ENCODE assay signal across 8 mouse cellular contexts in the genomic region with DNA sequence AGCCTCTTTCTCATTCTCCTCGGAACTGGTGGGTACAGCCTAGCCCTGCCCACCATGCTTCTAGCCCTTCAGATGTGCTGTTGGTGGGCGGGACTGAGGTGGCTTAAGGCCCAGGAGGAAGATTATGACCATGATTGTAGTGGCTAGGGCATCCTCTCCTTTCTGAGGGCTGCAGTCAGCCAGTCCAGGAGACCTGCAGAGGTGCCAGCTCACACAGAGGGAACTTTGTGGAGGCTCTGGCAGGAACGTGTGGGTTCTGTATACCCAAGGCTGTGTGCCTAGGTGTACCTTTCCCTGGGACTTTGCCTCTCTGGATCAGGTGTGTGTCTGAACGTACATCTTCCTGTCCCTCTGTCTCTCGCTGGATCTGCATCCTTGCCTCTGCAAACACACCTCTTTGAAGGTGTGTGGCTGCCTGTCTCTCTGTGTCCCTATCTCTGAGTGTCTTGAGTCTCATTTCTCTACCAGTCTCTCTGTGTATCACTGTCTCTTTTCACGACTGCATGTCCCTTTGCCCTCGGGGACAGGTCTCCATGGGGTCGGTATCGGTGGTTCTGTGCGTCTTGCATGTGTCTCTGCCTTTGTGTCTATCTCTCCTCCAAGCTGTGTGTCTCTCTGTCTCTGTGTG. TPM values are rescaled to one million over a fixed set of nuclear protein-coding genes. Genes with fewer than 3 reads are reported as not detected.
A peak's percentile ranks its signal among the peaks of the same experiment; 100 is the strongest.
DNase-seq lines count a peak whose midpoint lies in the region; ATAC-seq and TF ChIP-seq lines count a peak whose summit lies in the region.

No protein-coding gene starts in this region.

- H3K4me1 ChIP-seq in heart, embryonic 10.5 days: peaks cover 39% of the 10 kb centered on the region
- H3K4me1 ChIP-seq in thymus, adult 2 months (replicated peaks; ENCODE audit: control insufficient read depth, insufficient read depth, low read length): peaks cover 8% of the 10 kb centered on the region
- peaks cover 46% of the 10 kb centered on the region for H3K4me1 ChIP-seq in hindbrain, embryonic 15.5 days (replicated peaks)
- H3K4me1 ChIP-seq in midbrain, postnatal 0 days (ENCODE audit: insufficient read depth, low read length): peaks cover 17% of the 10 kb centered on the region

- no peak for TF ChIP-seq CTCF in thymus, adult 2 months (IDR thresholded peaks at IDR 0.05; ENCODE audit: borderline replicate concordance, control insufficient read depth, extremely low read depth, insufficient read depth, low read length, poor library complexity)
- no peak for TF ChIP-seq CTCF in midbrain, postnatal 0 days (IDR thresholded peaks at IDR 0.05)

- intact Hi-C loops in heart, postnatal 14 days (cut with DNase I): no loop called here

- peak overlapping the region; percentile 85 for H3K4me2 ChIP-seq in hindbrain, embryonic 15.5 days
- peak overlapping the region; percentile 64 for H3K4me2 ChIP-seq in midbrain, postnatal 0 days (ENCODE audit: low read depth, low read length, poor library complexity, severe bottlenecking)

- 17% methylated on average over 10 of the region's 10 CpGs for WGBS in heart, embryonic 10.5 days
- 28% methylated on average over 10 of the region's 10 CpGs for WGBS in thymus, adult 2 months
- 8% methylated on average over 10 of the region's 10 CpGs for WGBS in hindbrain, embryonic 15.5 days
- 7% methylated on average over 10 of the region's 10 CpGs for WGBS in midbrain, postnatal 0 days

- peak overlapping the region; percentile 76 for H3K4me3 ChIP-seq in heart, embryonic 10.5 days
- peak overlapping the region; percentile 18; the same call in 1 of the 2 replicates for H3K4me3 ChIP-seq in thymus, adult 2 months (ENCODE audit: control insufficient read depth, insufficient read depth, low read length)
- H3K4me3 ChIP-seq in hindbrain, embryonic 15.5 days: peak overlapping the region; percentile 78
- peak overlapping the region; percentile 48 for H3K4me3 ChIP-seq in midbrain, postnatal 0 days (ENCODE audit: low read depth, low read length)

- ATAC-seq in hindbrain, embryonic 15.5 days (ENCODE audit: low FRiP score, low read depth): peak; percentile 28
- peak; percentile 19; the same call in 1 of the 2 replicates for ATAC-seq in midbrain, postnatal 0 days (ENCODE audit: low FRiP score)

- H3K9ac ChIP-seq in hindbrain, embryonic 15.5 days: peak overlapping the region; percentile 94
- H3K9ac ChIP-seq in midbrain, postnatal 0 days (replicated peaks; ENCODE audit: low read length, poor library complexity, severe bottlenecking): peak overlapping the region; percentile 86

- peak; percentile 66 for DNase-seq in heart, embryonic 10.5 days (ENCODE audit: low spot score)
- no peak for DNase-seq in heart, postnatal 14 days
- DNase-seq in thymus, adult 2 months: no peak
- DNase-seq in thymus, postnatal 36 days: no peak
- DNase-seq in midbrain, postnatal 0 days (ENCODE audit: low spot score): peak; percentile 32
- DNase-seq in adrenal gland, postnatal 25 days: no peak
- no peak for DNase-seq in ovary, postnatal 36 days (ENCODE audit: low spot score)

- peaks cover 6% of the 10 kb centered on the region; the same call in 1 of the 2 replicates for H3K36me3 ChIP-seq in heart, embryonic 10.5 days
- H3K36me3 ChIP-seq in thymus, adult 2 months (ENCODE audit: control insufficient read depth, insufficient read depth, low read length): no peaks in the 10 kb centered on the region
- H3K36me3 ChIP-seq in hindbrain, embryonic 15.5 days: no peaks in the 10 kb centered on the region
- peaks cover 4% of the 10 kb centered on the region; the same call in 1 of the 2 replicates for H3K36me3 ChIP-seq in midbrain, postnatal 0 days (ENCODE audit: insufficient read depth, low read length)

- TF ChIP-seq POLR2A in thymus, adult 2 months (IDR thresholded peaks at IDR 0.05; ENCODE audit: control insufficient read depth, extremely low read depth, insufficient read depth, low read length, poor library complexity): no peak

- peaks cover 35% of the 10 kb centered on the region for H3K27me3 ChIP-seq in heart, embryonic 10.5 days (ENCODE audit: insufficient read depth, poor library complexity, severe bottlenecking)
- peaks cover 6% of the 10 kb centered on the region; the same call in 1 of the 2 replicates for H3K27me3 ChIP-seq in thymus, adult 2 months (ENCODE audit: control insufficient read depth, insufficient read depth, low read length)
- H3K27me3 ChIP-seq in hindbrain, embryonic 15.5 days: no peaks in the 10 kb centered on the region
- H3K27me3 ChIP-seq in midbrain, postnatal 0 days (ENCODE audit: insufficient read depth, low read length): no peaks in the 10 kb centered on the region

- no peaks in the 10 kb centered on the region for H3K9me3 ChIP-seq in heart, embryonic 10.5 days
- no peaks in the 10 kb centered on the region for H3K9me3 ChIP-seq in hindbrain, embryonic 15.5 days
- no peaks in the 10 kb centered on the region for H3K9me3 ChIP-seq in midbrain, postnatal 0 days (ENCODE audit: low read length)

- H3K27ac ChIP-seq in heart, embryonic 10.5 days: peak overlapping the region; percentile 91
- no peak overlapping the region for H3K27ac ChIP-seq in thymus, adult 2 months (ENCODE audit: control insufficient read depth, insufficient read depth, low read length)
- peak overlapping the region; percentile 93 for H3K27ac ChIP-seq in hindbrain, embryonic 15.5 days (replicated peaks)
- H3K27ac ChIP-seq in midbrain, postnatal 0 days (ENCODE audit: low read depth, low read length): peak overlapping the region; percentile 81

RNA-seq across cellular contexts. Expression of gene Enho, which starts 0.8 kb away (rescaled TPM):
- 5.3 and 8.9 TPM in 2 replicates for polyA plus RNA-seq in heart, embryonic 10.5 days (2016; fragmentation: Nextera tagmentation; extraction: Ambion mirVana)
- 1 to 10 TPM; 4.3 to 4.6 TPM for total RNA-seq in heart, postnatal 14 days (2021)
- 7.5 and 10.3 TPM in 2 replicates for polyA plus RNA-seq in thymus, adult 2 months (2012; rRNA removed)
- 106 and 122 TPM in 2 replicates for polyA plus RNA-seq in hindbrain, embryonic 15.5 days (2015; fragmentation: Nextera tagmentation; extraction: Ambion mirVana)
- total RNA-seq in midbrain, postnatal 0 days (2014; rRNA removed): 167 and 217 TPM in 2 replicates
- polyA plus RNA-seq in midbrain, postnatal 0 days (2015; fragmentation: Nextera tagmentation; extraction: Ambion mirVana): 146 and 157 TPM in 2 replicates
- total RNA-seq in adrenal gland, postnatal 25 days (2021): 2.0 and 3.9 TPM in 2 replicates

RNA-seq across cellular contexts. Expression of gene Cntfr, which starts 57.6 kb away (rescaled TPM):
- 2.6 and 8.9 TPM in 2 replicates for polyA plus RNA-seq in heart, embryonic 10.5 days (2016; fragmentation: Nextera tagmentation; extraction: Ambion mirVana)
- 1 to 10 TPM; 2.0 to 5.1 TPM for total RNA-seq in heart, postnatal 14 days (2021)
- 2.3 and 3.0 TPM in 2 replicates for polyA plus RNA-seq in thymus, adult 2 months (2012; rRNA removed)
- polyA plus RNA-seq in hindbrain, embryonic 15.5 days (2015; fragmentation: Nextera tagmentation; extraction: Ambion mirVana): 29.1 and 33.0 TPM in 2 replicates
- 61.6 and 69.2 TPM in 2 replicates for total RNA-seq in midbrain, postnatal 0 days (2014; rRNA removed)
- 20.1 and 23.4 TPM in 2 replicates for polyA plus RNA-seq in midbrain, postnatal 0 days (2015; fragmentation: Nextera tagmentation; extraction: Ambion mirVana)
- total RNA-seq in adrenal gland, postnatal 25 days (2021): 46.3 and 49.8 TPM in 2 replicates

Comparison
In these comparisons a context has a peak if more than half of its experiments do, and no peak if none do; other contexts are left out.
1. DNase-seq: peak in heart, embryonic 10.5 days (single experiment) and midbrain, postnatal 0 days (single experiment); none in heart, postnatal 14 days (0 of 2), thymus, adult 2 months (single experiment), thymus, postnatal 36 days (0 of 2), adrenal gland, postnatal 25 days (single experiment) and ovary, postnatal 36 days (single experiment).
2. H3K4me3 ChIP-seq: peak in every context shown above with its lines; median percentile 78 in hindbrain, embryonic 15.5 days; 76 in heart, embryonic 10.5 days; 48 in midbrain, postnatal 0 days; 18 in thymus, adult 2 months.